Mouse (Mus musculus) embryonic facial prominence, embryonic 11.5 days (tissue): ENCODE measurements around the gene Stard3. TPM values are rescaled to one million over a fixed set of nuclear protein-coding genes. Genes with fewer than 3 reads are reported as not detected.
A peak's percentile ranks its signal among the peaks of the same experiment; 100 is the strongest.

Source experiments
- ATAC-seq: fragments of 200-750 bp; cut with Nextera tagmentation; replicated peaks from 2 replicates; pipeline ENCODE4 v1.8.0; 2017; ENCODE audit warnings: low read depth; ENCODE audit not compliant: insufficient number of reproducible peaks, low FRiP score, low TSS enrichment
- DNase-seq: peaks from one replicate; pipeline ENCODE4 v3.0.0-alpha.2; 2015; ENCODE audit warnings: low spot score
- H3K27ac ChIP-seq: fragments of 300-500 bp; sonication (generic); replicated peaks from 2 replicates; pipeline ENCODE4 v1.5.1; 2014; ENCODE audit warnings: mild to moderate bottlenecking, low read depth, low read length, control low read depth
- H3K27me3 ChIP-seq: fragments of 300-500 bp; sonication (generic); 2 replicates; pipeline ENCODE4 v1.6.1; 2014; ENCODE audit warnings: mild to moderate bottlenecking, low read length, moderate library complexity, mixed read lengths; ENCODE audit not compliant: control insufficient read depth, insufficient read depth
- H3K36me3 ChIP-seq: fragments of 300-500 bp; sonication (generic); replicated peaks from 2 replicates; pipeline ENCODE4 v1.6.1; 2014; ENCODE audit warnings: low read depth, mild to moderate bottlenecking, low read length, moderate library complexity, mixed read lengths; ENCODE audit not compliant: control insufficient read depth, insufficient read depth
- H3K4me1 ChIP-seq: fragments of 300-500 bp; sonication (generic); 2 replicates; pipeline ENCODE4 v1.6.1; 2014; ENCODE audit warnings: low read length, mixed read lengths; ENCODE audit not compliant: control insufficient read depth, insufficient read depth
- H3K4me2 ChIP-seq: fragments of 300-500 bp; sonication (generic); 2 replicates; pipeline ENCODE4 v1.6.1; 2014; ENCODE audit warnings: low read depth, mild to moderate bottlenecking, control low read depth, low read length, moderate library complexity
- H3K4me3 ChIP-seq: fragments of 300-500 bp; sonication (generic); 2 replicates; pipeline ENCODE4 v1.5.1; 2014; ENCODE audit warnings: low read depth, low read length, control low read depth
- H3K9ac ChIP-seq: fragments of 300-500 bp; sonication (generic); replicated peaks from 2 replicates; pipeline ENCODE4 v1.6.1; 2014; ENCODE audit warnings: mild to moderate bottlenecking, control low read depth, low read length
- H3K9me3 ChIP-seq: fragments of 300-500 bp; sonication (generic); replicated peaks from 2 replicates; pipeline ENCODE4 v1.6.1; 2016; ENCODE audit warnings: mild to moderate bottlenecking, low read length, inconsistent platforms, mixed read lengths; ENCODE audit not compliant: control insufficient read depth
- WGBS: fragments of 180-500 bp; shearing (Covaris S2); extraction: QIAGEN DNeasy Blood & Tissue Kit; methylation state at CpG from one replicate; pipeline ENCODE4 v1.1.7; 2014; 5-methylcytosine and 5-hydroxymethylcytosine counted together
- polyA plus RNA-seq: library from polyadenylated mRNA; unstranded; fragments of >200 nt; fragmentation: Nextera tagmentation; extraction: Ambion mirVana; gene quantifications from 2 replicates; pipeline ENCODE4 v1.2.1, GENCODE M21; 2014

Gene Stard3
- polyA plus RNA-seq, 1 experiment from 2014 or later, result 31.1 TPM

DNA sequence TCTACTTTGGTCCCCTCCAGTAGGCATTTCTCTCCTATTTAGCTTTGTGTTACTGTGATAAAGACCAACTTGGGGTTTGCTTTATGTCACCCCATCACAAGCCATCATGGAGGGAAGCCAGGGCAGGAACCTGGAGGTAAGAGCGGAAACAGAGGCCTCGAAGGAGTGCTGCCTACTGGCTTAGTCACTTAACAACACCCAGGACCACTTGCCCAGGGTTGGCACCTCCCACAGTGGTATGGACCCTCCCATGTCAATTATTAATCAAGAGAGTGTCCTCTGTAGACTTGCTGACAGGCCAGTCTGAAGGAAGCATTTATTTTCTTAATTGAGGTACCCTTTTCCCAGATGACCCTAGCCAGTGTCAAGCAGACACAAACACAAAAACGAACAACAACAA lies 42.6 kb downstream of the Stard3 start:
- 53% methylated on average over 3 of the region's 3 CpGs for WGBS
- Histone ChIP-seq H3K9me3 (no peaks in the 10 kb centered on the region), H3K9ac (peak overlapping the region; percentile 80), H3K4me2 (peak overlapping the region; percentile 59), H3K4me1 (no peaks in the 10 kb centered on the region), H3K36me3 (no peaks in the 10 kb centered on the region), H3K27me3 (no peaks in the 10 kb centered on the region), H3K27ac (no peak overlapping the region), H3K4me3 (peak overlapping the region; percentile 58)
- ATAC-seq (no peak), DNase-seq (no peak)

DNA sequence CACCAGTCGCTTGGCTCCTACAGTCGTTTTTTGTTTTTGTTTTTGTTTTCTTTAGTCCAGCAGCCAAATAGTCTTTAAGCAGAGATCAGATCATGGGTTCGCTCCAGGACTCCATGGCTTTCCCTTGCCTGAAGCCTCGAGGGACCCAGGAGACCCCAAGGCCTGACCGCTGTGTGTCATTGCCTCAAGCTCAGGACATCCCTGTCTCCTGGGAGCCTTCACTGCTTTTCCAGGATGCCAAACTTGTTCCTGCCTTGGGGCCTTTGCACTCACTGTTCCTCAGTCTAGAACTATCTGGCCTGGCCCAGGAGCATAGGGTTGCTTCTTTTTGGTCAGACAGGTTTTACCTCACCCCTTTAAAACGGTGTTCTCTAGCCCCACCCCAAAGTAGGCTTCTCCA lies 48.5 kb downstream of the Stard3 start:
- DNase-seq (no peak), ATAC-seq (no peak)
- Histone ChIP-seq H3K9ac (no peak overlapping the region), H3K9me3 (no peaks in the 10 kb centered on the region), H3K36me3 (no peaks in the 10 kb centered on the region), H3K4me1 (no peaks in the 10 kb centered on the region; the same call in 1 of the 2 replicates), H3K4me3 (no peak overlapping the region), H3K27ac (no peak overlapping the region), H3K27me3 (no peaks in the 10 kb centered on the region), H3K4me2 (no peak overlapping the region)
- 66% methylated on average over 6 of the region's 6 CpGs for WGBS

DNA sequence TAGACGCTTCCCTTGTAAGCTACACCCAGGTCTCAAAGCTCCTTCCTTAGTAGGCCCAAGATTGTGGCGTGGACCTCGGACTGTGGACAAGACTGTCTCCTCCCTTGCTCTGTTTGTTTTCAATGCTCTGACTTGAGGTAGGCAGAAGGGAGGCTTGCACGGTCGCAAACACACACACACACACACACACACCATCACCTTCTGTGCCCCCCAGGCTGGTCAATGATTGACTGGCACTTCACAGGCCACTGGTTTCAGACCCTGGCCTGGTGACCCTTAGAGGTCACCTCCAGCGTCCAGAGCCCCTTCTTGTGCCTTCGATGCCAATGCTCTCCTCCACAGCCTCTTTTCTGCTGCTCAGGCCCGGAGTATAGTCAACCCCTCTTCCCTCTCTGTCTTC lies 50.7 kb downstream of the Stard3 start:
- H3K9ac ChIP-seq, result peak overlapping the region; percentile 48
- H3K27me3 ChIP-seq, result no peaks in the 10 kb centered on the region
- no peaks in the 10 kb centered on the region; the same call in 1 of the 2 replicates for H3K4me1 ChIP-seq
- H3K4me2 ChIP-seq, result peak overlapping the region; percentile 27
- H3K9me3 ChIP-seq, result no peaks in the 10 kb centered on the region
- peak overlapping the region; percentile 35; the same call in 1 of the 2 replicates for H3K27ac ChIP-seq
- ATAC-seq, result no peak
- no peaks in the 10 kb centered on the region for H3K36me3 ChIP-seq
- no peak overlapping the region for H3K4me3 ChIP-seq
- DNase-seq, result no peak
- 35% methylated on average over 8 of the region's 8 CpGs for WGBS

DNA sequence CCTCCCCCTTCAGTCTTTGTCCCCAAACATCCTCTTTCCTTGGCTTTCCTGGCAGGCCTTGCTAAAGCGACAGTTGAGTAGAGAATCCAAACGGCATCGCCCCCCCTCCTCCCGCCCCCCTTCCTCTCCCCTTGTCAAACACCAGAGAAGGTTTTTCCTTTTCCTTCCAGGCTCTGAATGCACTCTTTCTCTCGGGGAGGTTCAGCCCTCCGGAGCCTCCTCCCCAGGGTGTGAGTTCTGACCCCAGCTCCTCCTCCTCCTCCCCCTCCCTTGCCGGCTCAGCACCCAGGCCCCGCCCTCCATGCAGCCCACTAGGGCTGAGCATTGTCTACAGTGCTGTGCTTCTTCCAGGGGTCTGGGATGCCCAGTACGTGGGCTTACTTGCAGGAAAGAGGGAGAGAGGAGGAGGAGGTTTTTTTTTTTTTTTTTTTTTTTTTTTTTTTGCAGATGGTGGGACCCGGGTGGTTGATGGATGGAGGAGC lies 51.2 kb downstream of the Stard3 start:
- Histone ChIP-seq H3K27me3 (no peaks in the 10 kb centered on the region), H3K36me3 (no peaks in the 10 kb centered on the region), H3K9ac (peak overlapping the region; percentile 48), H3K4me3 (no peak overlapping the region), H3K4me2 (peak overlapping the region; percentile 27), H3K9me3 (no peaks in the 10 kb centered on the region), H3K27ac (no peak overlapping the region), H3K4me1 (no peaks in the 10 kb centered on the region; the same call in 1 of the 2 replicates)
- 4% methylated on average over 9 of the region's 10 CpGs for WGBS
- DNase-seq (peak; percentile 64), ATAC-seq (peak; percentile 69)

DNA sequence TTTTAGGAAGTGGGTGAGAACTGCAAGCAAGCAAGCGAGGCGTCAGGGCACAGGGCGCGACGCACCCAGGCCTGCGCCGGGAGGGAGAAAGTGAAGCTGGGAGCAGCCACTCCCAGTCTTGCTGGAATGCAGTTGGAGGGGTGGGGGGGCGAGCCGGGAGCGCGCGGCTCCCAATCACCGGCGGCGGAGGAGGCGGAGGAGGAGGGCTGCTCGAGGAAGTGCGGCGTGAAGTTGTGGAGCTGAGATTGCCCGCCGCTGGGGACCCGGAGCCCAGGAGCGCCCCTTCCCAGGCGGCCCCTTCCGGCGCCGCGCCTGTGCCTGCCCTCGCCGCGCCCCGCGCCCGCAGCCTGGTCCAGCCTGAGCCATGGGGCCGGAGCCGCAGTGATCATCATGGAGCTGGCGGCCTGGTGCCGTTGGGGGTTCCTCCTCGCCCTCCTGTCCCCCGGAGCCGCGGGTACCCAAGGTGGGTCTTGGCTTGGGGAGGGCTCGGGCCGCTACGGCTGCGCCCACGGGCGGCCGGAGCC lies 54.2 kb downstream of the Stard3 start, which contains the start of gene Erbb2:
TSS of gene Erbb2 (plus strand) at position 198 of the 524 bp plus-strand sequence.
- H3K36me3 ChIP-seq, result no peaks in the 10 kb centered on the region
- under 1% methylated on average over 43 of the region's 49 CpGs for WGBS
- H3K9ac ChIP-seq, result peak within 1 kb of the TSS; percentile 87
- H3K4me1 ChIP-seq, result no peaks in the 10 kb centered on the region; the same call in 1 of the 2 replicates
- H3K9me3 ChIP-seq, result no peaks in the 10 kb centered on the region
- H3K27me3 ChIP-seq, result no peaks in the 10 kb centered on the region
- peak within 1 kb of the TSS; percentile 75 for H3K27ac ChIP-seq
- peak; percentile 87 for DNase-seq
- peak within 1 kb of the TSS; percentile 89 for H3K4me3 ChIP-seq
- H3K4me2 ChIP-seq, result peak within 1 kb of the TSS; percentile 85
- ATAC-seq, result peak; percentile 74

DNA sequence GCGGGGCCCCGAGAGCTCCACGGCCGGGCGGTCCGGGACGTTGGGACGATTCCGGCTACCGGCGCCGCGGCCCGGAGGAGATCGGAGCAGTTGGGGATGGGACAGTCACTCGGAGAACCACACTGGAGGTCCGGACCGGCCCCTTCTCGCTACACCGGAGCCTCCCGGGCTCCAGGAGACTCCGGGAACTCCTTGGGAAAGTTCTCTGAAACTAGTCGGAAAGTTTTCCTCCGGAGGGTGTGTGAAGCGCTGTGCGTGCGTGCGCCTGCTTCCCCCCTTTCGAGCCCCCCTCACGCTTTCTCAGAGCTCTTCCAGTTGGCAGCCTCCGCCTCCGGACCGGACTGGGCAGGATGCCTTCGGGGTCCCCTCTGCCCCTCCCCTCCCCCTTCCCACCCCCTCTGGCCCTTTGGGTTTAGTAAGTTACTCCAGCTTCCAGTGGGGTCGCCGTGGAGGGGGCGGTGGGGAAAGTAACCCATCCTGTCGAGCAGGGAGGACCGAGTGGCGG lies 54.7 kb downstream of the Stard3 start:
- Histone ChIP-seq H3K4me3 (peak overlapping the region; percentile 89), H3K9ac (peak overlapping the region; percentile 87), H3K9me3 (no peaks in the 10 kb centered on the region), H3K4me2 (peak overlapping the region; percentile 85), H3K27ac (peak overlapping the region; percentile 75), H3K36me3 (no peaks in the 10 kb centered on the region), H3K27me3 (no peaks in the 10 kb centered on the region), H3K4me1 (no peaks in the 10 kb centered on the region; the same call in 1 of the 2 replicates)
- under 1% methylated on average over 40 of the region's 40 CpGs for WGBS
- peak; percentile 26; the same call in 1 of the 2 replicates for ATAC-seq
- peak; percentile 68 for DNase-seq

DNA sequence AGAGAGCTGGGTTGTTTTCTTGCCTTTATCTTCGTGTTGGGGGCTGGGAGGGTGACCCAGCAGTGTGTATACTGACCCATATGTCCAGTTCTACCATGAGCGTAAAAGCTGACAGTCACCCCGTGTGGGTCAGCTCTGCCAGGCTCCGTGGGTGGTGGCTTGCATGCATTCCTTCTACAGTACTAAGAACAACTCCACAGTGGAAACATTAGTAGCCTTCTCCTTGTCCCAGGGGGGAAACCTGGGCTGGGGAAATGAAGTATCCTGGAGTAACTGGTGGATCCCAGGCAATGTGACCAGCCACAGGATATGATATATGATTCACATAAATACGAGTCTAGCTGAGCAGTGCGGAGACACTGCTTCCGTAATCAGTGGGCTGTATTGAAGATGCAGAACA lies 55.6 kb downstream of the Stard3 start:
- H3K4me3 ChIP-seq, result peak overlapping the region; percentile 89
- no peaks in the 10 kb centered on the region for H3K27me3 ChIP-seq
- no peak overlapping the region for H3K27ac ChIP-seq
- no peaks in the 10 kb centered on the region for H3K9me3 ChIP-seq
- DNase-seq, result no peak
- H3K4me1 ChIP-seq, result no peaks in the 10 kb centered on the region; the same call in 1 of the 2 replicates
- H3K4me2 ChIP-seq, result peak overlapping the region; percentile 85
- 18% methylated on average over 7 of the region's 7 CpGs for WGBS
- H3K36me3 ChIP-seq, result no peaks in the 10 kb centered on the region
- H3K9ac ChIP-seq, result peak overlapping the region; percentile 87
- no peak for ATAC-seq

DNA sequence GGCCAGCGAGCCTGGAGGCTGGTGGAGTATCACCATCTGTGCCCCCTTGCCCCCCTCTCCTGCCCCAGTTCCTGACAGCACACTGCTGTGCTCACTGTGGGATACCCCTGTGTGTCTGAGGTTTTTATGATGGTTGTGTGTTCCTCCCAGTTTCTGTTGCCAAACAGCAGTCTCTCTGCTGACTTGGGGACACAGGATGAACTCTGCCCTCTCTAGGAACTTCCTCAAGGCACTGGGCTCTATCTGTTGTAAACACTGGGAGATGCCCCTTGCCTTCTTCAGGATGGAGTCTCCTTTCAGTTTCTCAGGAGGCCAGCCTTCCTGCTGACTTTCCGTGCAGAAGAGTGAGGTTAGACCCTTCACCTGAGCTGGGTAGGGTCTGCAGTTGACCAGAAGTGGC lies 56.0 kb downstream of the Stard3 start:
- Histone ChIP-seq H3K27ac (no peak overlapping the region), H3K4me3 (peak overlapping the region; percentile 89), H3K27me3 (no peaks in the 10 kb centered on the region), H3K4me2 (peak overlapping the region; percentile 85), H3K9me3 (no peaks in the 10 kb centered on the region), H3K9ac (no peak overlapping the region; the same call in 1 of the 2 replicates), H3K36me3 (no peaks in the 10 kb centered on the region; the same call in 1 of the 2 replicates), H3K4me1 (no peaks in the 10 kb centered on the region)
- no peak for DNase-seq
- no peak for ATAC-seq
- WGBS, result 21% methylated on average over 2 of the region's 2 CpGs
